Mouse (Mus musculus): ENCODE results near the gene D10Wsu102e. TPM values are rescaled to one million over a fixed set of nuclear protein-coding genes. Genes with fewer than 3 reads are reported as not detected.

The D10Wsu102e gene
- polyA plus RNA-seq, 1 experiment, result 0.75 TPM

DNA sequence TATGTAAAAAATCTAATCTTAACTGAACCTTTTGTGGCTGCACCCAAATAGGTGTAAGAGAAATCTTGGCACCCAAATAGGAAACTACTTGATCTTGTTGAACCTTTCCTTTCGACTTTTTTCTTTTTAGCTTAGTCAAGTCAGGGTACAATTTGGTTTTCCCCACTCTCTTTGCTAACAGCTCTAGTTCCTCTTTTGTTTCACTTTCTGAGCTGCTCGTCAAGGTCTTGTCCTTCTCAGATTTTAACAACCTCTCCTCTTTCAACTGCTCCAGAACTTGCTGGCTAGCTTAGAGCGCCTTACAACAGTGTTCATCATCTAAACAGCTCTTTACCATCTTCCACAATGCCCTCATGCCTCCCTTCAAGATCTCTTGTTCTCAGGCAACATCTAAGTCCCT is 97.5 kb downstream of the D10Wsu102e start:
- TF ChIP-seq GATA1 (IDR thresholded peaks at IDR 0.05; ENCODE audit: low read length), result no peak

DNA sequence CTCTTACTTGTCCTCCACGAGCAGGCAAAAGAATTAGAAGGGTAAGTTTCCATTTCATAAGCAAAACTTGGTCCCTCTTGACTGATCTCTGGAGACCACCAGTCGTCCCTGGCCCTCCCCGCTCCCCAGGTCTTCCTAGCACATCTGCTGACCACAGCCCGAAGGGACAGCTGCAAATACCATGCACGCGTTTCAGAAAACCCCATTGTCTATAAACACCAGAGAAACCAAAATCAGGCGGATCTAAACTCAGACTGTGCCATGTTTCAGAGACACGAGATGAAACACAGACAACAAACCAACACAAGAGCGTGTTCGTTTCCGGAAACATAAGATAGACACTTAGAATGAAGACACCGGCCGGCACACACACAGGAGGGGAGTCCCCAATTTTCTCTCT is 115.2 kb downstream of the D10Wsu102e start:
- no peak for TF ChIP-seq GATA1 (IDR thresholded peaks at IDR 0.05; ENCODE audit: low read length)

DNA sequence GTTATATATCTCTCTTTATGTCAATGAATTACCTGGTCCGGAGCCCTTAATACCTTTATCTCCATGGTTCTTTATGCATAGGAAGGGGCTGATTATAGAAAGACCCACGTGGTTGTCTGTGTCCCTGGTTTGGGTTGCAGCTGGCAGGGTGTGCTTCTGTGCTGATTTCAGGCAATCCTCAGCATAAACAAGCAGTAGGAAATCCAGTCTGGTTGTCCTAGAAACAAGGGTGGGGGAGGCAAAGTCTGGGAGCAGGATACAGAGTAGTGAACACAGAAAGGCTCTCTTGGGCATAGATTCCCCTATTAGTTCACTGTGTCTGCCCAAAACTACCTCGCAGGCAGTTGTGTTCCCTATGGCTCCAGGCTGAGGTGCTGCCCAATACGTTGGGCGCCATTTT is 117.3 kb downstream of the D10Wsu102e start:
- no peak for TF ChIP-seq GATA1 (IDR thresholded peaks at IDR 0.05; ENCODE audit: low read length)

DNA sequence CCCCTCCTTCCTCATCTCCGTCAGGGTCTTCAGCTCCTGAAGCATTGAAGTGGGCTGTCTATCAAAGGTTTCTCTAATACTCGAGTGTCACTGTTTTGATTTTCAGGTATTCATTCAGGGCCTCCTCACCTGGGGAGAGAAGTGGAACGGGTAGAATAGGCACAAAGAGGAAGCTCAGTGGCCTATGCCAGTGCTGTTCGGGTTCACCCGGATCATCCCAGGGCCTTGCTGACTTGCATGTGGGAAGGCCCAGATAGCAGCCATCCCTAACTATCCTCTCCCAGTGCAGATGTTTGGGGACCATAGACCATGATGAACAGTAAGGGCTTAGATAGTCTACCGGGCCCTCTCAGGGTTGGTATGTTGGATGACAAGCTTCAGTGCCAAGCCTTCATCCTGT is 130.5 kb downstream of the D10Wsu102e start:
- TF ChIP-seq GATA1 (IDR thresholded peaks at IDR 0.05; ENCODE audit: low read length), result no peak

DNA sequence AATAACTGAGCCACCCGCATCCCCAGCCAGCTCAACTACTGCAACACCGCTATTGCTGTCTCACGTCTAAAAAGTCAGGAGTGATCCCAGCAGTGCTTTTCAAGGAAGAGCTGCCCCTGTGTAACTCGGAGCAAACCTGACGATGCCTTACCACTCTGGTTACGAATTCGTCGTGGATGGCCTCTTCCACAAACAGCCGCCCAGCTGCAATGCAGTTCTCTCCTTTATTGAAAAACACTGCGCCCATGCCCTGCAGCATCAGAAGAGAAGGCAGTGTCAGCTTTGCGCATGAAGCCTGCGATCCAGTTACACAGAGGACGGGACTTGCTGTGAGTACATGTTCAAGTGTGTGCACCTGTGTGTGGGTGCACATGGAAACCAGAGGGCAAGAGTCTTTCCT is 137.3 kb downstream of the D10Wsu102e start:
- TF ChIP-seq GATA1 (IDR thresholded peaks at IDR 0.05; ENCODE audit: low read length), result no peak

DNA sequence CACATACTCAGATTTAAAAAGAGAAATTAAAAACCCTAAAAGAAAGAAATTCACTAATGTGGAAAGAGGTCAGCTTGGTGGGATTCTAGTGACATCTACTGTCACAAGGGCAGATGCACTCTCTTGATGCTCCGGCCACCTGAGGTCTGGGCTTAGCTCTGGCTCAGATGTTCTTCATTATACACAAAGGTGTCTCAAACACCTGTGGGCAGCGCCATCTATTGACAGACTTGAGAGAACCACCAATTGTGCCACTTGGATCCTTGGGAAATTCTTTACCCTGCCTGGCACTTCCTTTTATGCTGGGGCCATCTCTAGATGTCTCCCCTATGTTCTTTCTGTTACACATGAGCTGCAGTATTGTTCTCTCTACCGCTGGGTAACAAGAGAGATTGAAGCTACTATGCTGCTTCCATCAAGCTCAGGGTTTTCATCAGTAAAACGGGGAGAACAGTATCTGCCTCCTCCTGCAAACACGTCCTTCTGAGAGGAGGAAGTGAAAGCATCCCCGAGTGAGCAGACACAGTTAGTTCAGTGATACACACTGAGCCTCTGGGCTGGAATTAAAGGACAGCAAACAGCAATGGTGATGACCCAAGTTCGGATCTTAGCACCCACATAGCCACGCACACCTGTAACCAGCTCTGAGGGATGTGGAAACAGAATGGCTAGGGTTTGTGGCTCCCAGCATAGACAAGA is 149.1 kb downstream of the D10Wsu102e start:
- TF ChIP-seq GATA1 (IDR thresholded peaks at IDR 0.05; ENCODE audit: low read length), result no peak

DNA sequence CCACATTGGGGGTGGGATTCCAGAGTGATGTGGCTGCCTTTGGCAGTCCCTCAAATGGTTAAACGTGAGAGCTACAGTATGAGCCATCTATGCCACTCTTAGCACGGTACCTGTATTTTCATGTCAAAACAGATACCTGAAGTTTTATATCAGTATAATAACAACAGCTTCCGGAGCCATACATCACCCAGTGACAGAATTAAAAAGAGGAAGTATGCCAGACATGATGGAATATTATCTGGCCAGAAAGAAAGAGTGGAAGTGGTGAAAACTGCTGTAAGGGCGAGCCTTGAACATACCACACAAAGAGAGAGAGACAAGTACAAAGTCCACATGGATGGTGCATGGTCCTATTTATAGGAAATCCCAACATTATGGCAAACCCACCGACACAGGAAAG is 151.3 kb downstream of the D10Wsu102e start:
- no peak for TF ChIP-seq GATA1 (IDR thresholded peaks at IDR 0.05; ENCODE audit: low read length)

DNA sequence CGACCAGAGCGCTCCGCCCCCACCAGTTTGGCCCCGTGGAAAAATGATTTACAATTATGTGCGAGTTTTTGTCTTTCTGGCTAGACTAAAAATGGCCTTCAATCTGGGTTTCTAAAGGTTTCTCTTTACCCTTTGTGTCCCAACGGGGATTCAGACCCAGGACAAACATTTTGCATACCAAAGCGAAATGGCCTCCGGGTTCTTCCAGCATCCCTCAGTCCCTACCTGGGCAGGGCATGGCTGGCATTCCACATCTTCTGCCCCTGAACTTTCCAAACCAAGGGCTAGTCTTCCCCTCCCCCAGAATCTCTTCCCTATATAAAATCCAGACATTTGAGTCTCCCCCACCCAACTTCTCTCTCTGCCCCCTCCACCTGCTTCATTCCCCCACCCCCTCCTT is 153.7 kb downstream of the D10Wsu102e start:
- no peak for TF ChIP-seq GATA1 (IDR thresholded peaks at IDR 0.05; ENCODE audit: low read length)

DNA sequence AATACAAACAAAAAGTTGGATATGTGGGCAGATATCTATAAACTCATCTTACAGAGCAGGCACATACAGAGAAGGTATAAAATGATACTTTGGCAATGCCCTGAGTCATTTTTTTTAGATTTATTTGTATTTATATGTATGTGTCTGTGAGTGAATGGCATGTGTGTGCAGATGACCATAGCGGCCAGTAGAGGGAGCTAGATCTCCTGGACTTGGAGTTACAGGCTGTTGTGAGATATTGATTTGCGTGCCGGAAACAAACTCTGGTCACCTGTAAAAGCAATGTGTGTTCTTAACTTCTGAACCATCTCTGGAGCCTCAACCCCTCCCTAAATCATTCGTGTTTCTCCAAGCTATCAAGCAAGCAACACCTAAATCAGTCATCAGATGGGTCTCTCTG is 161.0 kb downstream of the D10Wsu102e start:
- TF ChIP-seq GATA1 (IDR thresholded peaks at IDR 0.05; ENCODE audit: low read length), result no peak

DNA sequence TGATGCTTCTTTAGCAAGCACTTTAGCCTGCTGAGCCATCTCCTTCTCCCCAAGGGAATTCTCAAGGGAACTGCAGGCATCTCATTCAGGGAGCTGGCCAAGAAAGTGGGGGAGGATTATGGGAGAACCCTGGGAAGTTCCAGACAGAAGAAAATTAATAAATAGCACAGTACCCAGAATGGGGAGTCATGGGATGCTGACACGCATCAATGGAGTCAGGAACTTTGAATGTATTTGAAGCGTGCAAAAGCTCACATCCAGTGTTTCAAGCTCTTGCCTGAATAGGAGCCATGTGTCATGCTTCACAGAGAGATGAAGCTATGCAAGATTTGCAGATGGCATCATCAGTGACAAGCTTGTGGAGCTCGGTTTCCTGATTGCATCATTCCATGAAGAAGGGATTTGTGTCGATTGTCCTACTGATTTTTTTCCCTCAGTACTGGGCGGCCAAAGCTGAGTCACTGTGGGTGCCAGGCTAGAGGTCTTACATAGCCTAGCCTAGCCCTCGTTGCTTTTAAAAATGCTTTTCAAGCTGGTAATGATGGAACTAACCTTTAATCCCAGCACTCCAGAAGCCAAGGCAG is 170.5 kb downstream of the D10Wsu102e start:
- no peak for TF ChIP-seq GATA1 (IDR thresholded peaks at IDR 0.05; ENCODE audit: low read length)

DNA sequence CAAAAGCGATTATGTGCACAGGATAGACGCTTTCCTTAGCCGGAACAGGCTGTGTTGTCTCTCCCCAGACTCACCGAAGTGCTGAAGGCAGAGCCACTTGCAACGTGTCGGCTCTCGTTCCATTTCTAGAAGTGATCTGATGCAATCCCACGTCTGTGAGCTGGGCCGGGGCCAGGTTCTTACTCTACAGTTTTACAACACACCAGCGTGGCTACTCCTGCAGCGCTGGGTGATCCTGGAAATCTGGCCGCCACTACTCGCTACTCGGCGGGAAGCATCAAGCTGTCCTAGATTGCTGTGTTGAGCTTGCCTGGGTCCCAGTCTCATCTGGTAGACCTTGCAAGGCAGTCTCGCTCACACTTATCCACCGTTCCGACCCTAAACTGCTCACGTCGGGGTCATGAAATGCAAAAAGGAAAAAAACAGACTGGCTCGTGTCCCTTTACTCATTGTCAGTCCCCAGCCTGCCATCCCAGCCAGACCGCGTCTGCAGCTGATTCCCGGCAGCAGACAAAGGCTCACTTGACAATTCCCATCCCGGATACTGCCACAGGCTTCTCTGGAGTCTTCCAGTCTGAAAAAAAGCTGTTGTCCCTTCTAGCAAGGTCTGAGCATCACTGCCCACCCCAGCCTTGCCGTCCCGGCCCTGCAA is 173.4 kb downstream of the D10Wsu102e start:
- no peak for TF ChIP-seq GATA1 (IDR thresholded peaks at IDR 0.05; ENCODE audit: low read length)

DNA sequence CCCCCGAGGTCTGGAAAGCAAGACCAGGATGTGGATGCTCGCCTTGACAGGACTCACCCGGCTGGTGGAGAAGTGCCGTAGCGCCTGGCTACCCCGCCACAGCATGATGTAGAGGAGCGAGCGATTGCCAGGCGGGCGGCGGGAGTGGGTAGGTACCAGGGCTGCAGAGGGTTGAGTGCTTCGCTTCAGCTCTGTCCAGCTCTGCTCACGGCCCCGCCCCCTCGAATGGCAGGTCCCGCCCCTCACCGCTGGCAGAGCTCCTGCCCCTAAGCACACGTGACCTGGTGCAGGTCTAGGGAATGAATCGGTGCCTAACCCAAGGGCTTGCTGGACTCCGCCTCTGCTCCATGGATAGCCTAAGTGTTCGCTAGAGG is 173.9 kb downstream of the D10Wsu102e start, which contains the start of gene Aldh1l2:
Gene Aldh1l2 (minus strand): TSS at position 231 of the 374 bp plus-strand sequence.
- no peak for TF ChIP-seq GATA1 (IDR thresholded peaks at IDR 0.05; ENCODE audit: low read length)

DNA sequence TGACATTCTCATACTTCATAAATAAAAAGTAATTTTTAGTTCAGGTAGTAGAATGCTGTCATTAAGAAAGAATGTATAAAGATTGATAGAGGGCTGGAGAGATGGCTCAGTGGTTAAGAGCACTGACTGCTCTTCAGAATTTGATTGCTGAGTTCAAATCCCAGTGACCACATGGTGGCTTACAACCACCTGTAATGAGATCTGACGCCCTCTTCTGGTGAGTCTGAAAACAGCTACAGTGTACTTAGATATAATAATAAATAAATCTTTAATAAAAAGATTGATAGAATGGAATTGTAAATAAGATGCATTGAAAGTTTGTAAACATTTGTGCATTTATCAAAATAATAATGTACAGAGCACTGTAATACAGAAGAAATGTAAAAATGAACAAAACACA is 176.4 kb downstream of the D10Wsu102e start:
- no peak for TF ChIP-seq GATA1 (IDR thresholded peaks at IDR 0.05; ENCODE audit: low read length)

Other genes starting within 250 kb of the D10Wsu102e start
- not detected in 2 replicates for gene Slc41a2, start 22.3 kb upstream of the D10Wsu102e start, polyA plus RNA-seq (2012)
- gene Aldh1l2, start 173.9 kb downstream of the D10Wsu102e start, polyA plus RNA-seq (2012), result not detected in 2 replicates
- gene Washc4, start 183.5 kb downstream of the D10Wsu102e start, polyA plus RNA-seq (2012), result 1.5 and 2.2 TPM in 2 replicates

Measured in G1E-ER4 (cell line).